ENCODE assay signal across 16 mouse cellular contexts in genomic region chr3:88178986-88179385, GRCm38 (mm10).
"Had no signal": no experiment of that assay in that cellular context is flagged by ENCODE, and none has a peak within 500 bp of the region (broad histone marks: within the 10 kb centered on the region; RNA-seq: fewer than 3 reads in every experiment).

No protein-coding gene starts in this region.

- ATAC-seq: liver, postnatal 0 days; lung, postnatal 0 days had no signal

- DNase-seq: kidney, postnatal 25 days; left cerebral cortex, postnatal 4 days; liver, postnatal 0 days; lung, embryonic 14.5 days; retina, postnatal 1 day; right cerebral cortex, postnatal 25 days; thymus, adult 2 months; thymus, postnatal 14 days; thymus, postnatal 4 days had no signal

- H3K4me1 ChIP-seq: limb, embryonic 12.5 days had no signal

- H3K27ac ChIP-seq: liver, embryonic 14.5 days had no signal

- H3K36me3 ChIP-seq: limb, embryonic 15.5 days; midbrain, embryonic 12.5 days; midbrain, embryonic 15.5 days had no signal

- H3K9me3 ChIP-seq: limb, embryonic 12.5 days; limb, embryonic 15.5 days; midbrain, embryonic 12.5 days; midbrain, embryonic 15.5 days; neural tube, embryonic 13.5 days had no signal

- H3K9ac ChIP-seq: limb, embryonic 12.5 days; limb, embryonic 15.5 days; liver, embryonic 14.5 days; liver, postnatal 0 days; midbrain, embryonic 12.5 days; midbrain, embryonic 15.5 days; neural tube, embryonic 13.5 days had no signal
